ENCODE assay signal across 9 mouse cellular contexts in genomic region chr14:47104246-47105173, GRCm38 (mm10).
DNase-seq lines count a peak whose midpoint lies in the region; ATAC-seq and TF ChIP-seq lines count a peak whose summit lies in the region.
"Had no signal": no experiment of that assay in that cellular context is flagged by ENCODE, and none has a peak within 500 bp of the region (broad histone marks: within the 10 kb centered on the region; RNA-seq: fewer than 3 reads in every experiment).

No protein-coding gene starts in this region.

- DNase-seq in hindbrain, postnatal 0 days (ENCODE audit: low spot score): no peak
- DNase-seq in T-cell, adult 2 months (ENCODE audit: low spot score): peak; percentile 31
- DNase-seq in layer of hippocampus, postnatal 10 days (ENCODE audit: low spot score in 2 of 2): no peak
- DNase-seq in left cerebral cortex, adult 8-10 months (ENCODE audit: low spot score in 2 of 2): no peak

- H3K4me1 ChIP-seq in hindbrain, postnatal 0 days (ENCODE audit: insufficient read depth, low read length): no peaks in the 10 kb centered on the region
- H3K4me1 ChIP-seq in hindbrain, embryonic 16.5 days (ENCODE audit: control insufficient read depth, insufficient read depth, low read depth, low read length): no peaks in the 10 kb centered on the region
- no peaks in the 10 kb centered on the region for H3K4me1 ChIP-seq in intestine, embryonic 16.5 days (ENCODE audit: control insufficient read depth, insufficient read depth, low read length)
- H3K4me1 ChIP-seq in olfactory bulb, adult 2 months (ENCODE audit: control insufficient read depth, insufficient read depth, low read length): peaks cover 4% of the 10 kb centered on the region
- 0 out of 2 replicates have a peak, but pooled peaks cover 5% of the 10 kb centered on the region for H3K4me1 ChIP-seq in forebrain, embryonic 13.5 days
- H3K4me1 ChIP-seq: hindbrain, embryonic 15.5 days had no signal

- 34% methylated on average over 19 of the region's 19 CpGs for WGBS in hindbrain, postnatal 0 days
- 37% methylated on average over 19 of the region's 19 CpGs for WGBS in hindbrain, embryonic 16.5 days
- WGBS in intestine, embryonic 16.5 days: 40% methylated on average over 19 of the region's 19 CpGs
- WGBS in olfactory bulb, adult 2 months: 37% methylated on average over 19 of the region's 19 CpGs
- WGBS in forebrain, embryonic 13.5 days: 37% methylated on average over 19 of the region's 19 CpGs

- no peak for ATAC-seq in hindbrain, postnatal 0 days
- no peak for ATAC-seq in hindbrain, embryonic 16.5 days
- peak; percentile 44; the same call in 1 of the 2 replicates for ATAC-seq in intestine, embryonic 16.5 days
- no peak for ATAC-seq in forebrain, embryonic 13.5 days

- no peaks in the 10 kb centered on the region for H3K27me3 ChIP-seq in hindbrain, postnatal 0 days (ENCODE audit: insufficient read depth, low read length)
- H3K27me3 ChIP-seq in hindbrain, embryonic 16.5 days (replicated peaks; ENCODE audit: control insufficient read depth, insufficient read depth, low read length): no peaks in the 10 kb centered on the region
- H3K27me3 ChIP-seq in intestine, embryonic 16.5 days (replicated peaks; ENCODE audit: control insufficient read depth, insufficient read depth, low read length): no peaks in the 10 kb centered on the region
- no peaks in the 10 kb centered on the region for H3K27me3 ChIP-seq in forebrain, embryonic 13.5 days
- H3K27me3 ChIP-seq: hindbrain, embryonic 15.5 days had no signal

- no peak overlapping the region for H3K27ac ChIP-seq in hindbrain, postnatal 0 days
- H3K27ac ChIP-seq in hindbrain, embryonic 16.5 days (ENCODE audit: low read depth, low read length): no peak overlapping the region
- no peak overlapping the region for H3K27ac ChIP-seq in intestine, embryonic 16.5 days (ENCODE audit: low read length)
- no peak overlapping the region for H3K27ac ChIP-seq in olfactory bulb, adult 2 months (ENCODE audit: insufficient read depth, low read depth, low read length)
- no peak overlapping the region for H3K27ac ChIP-seq in forebrain, embryonic 13.5 days
- H3K27ac ChIP-seq: hindbrain, embryonic 15.5 days had no signal

- H3K4me3 ChIP-seq in hindbrain, postnatal 0 days (ENCODE audit: low read length): no peak overlapping the region
- no peak overlapping the region for H3K4me3 ChIP-seq in hindbrain, embryonic 16.5 days (ENCODE audit: low read length)
- H3K4me3 ChIP-seq in intestine, embryonic 16.5 days (ENCODE audit: low read length): peak overlapping the region; percentile 3; the same call in 1 of the 2 replicates
- peak overlapping the region; percentile 37 for H3K4me3 ChIP-seq in olfactory bulb, adult 2 months (ENCODE audit: insufficient read depth, low read depth, low read length)
- no peak overlapping the region for H3K4me3 ChIP-seq in forebrain, embryonic 13.5 days
- H3K4me3 ChIP-seq: hindbrain, embryonic 15.5 days had no signal

- no peaks in the 10 kb centered on the region for H3K9me3 ChIP-seq in hindbrain, postnatal 0 days (ENCODE audit: low read length)
- H3K9me3 ChIP-seq in hindbrain, embryonic 16.5 days (ENCODE audit: control insufficient read depth, low read length): no peaks in the 10 kb centered on the region
- no peaks in the 10 kb centered on the region for H3K9me3 ChIP-seq in intestine, embryonic 16.5 days (ENCODE audit: control insufficient read depth, low read length)
- no peaks in the 10 kb centered on the region for H3K9me3 ChIP-seq in forebrain, embryonic 13.5 days (replicated peaks)
- H3K9me3 ChIP-seq: hindbrain, embryonic 15.5 days had no signal

- H3K36me3 ChIP-seq in hindbrain, postnatal 0 days (ENCODE audit: insufficient read depth, low read length): no peaks in the 10 kb centered on the region
- 0 out of 2 replicates have a peak, but pooled peaks cover 2% of the 10 kb centered on the region for H3K36me3 ChIP-seq in hindbrain, embryonic 16.5 days (ENCODE audit: control insufficient read depth, insufficient read depth, low read length)
- H3K36me3 ChIP-seq in intestine, embryonic 16.5 days (ENCODE audit: control insufficient read depth, insufficient read depth, low read length): no peaks in the 10 kb centered on the region
- no peaks in the 10 kb centered on the region for H3K36me3 ChIP-seq in forebrain, embryonic 13.5 days (ENCODE audit: poor library complexity, severe bottlenecking)
- H3K36me3 ChIP-seq: hindbrain, embryonic 15.5 days had no signal

- H3K9ac ChIP-seq in hindbrain, postnatal 0 days (replicated peaks; ENCODE audit: low read length): no peak overlapping the region
- no peak overlapping the region for H3K9ac ChIP-seq in hindbrain, embryonic 16.5 days (ENCODE audit: low read depth, low read length)
- H3K9ac ChIP-seq in intestine, embryonic 16.5 days (ENCODE audit: low read depth, low read length): peak overlapping the region; percentile 2; the same call in 1 of the 2 replicates
- H3K9ac ChIP-seq in forebrain, embryonic 13.5 days: no peak overlapping the region
- H3K9ac ChIP-seq: hindbrain, embryonic 15.5 days had no signal

- no peak for TF ChIP-seq CTCF in hindbrain, postnatal 0 days (IDR thresholded peaks at IDR 0.05; ENCODE audit: low read depth)
- TF ChIP-seq CTCF in olfactory bulb, adult 2 months (IDR thresholded peaks at IDR 0.05; ENCODE audit: insufficient read depth, low read depth, low read length): no peak

- peak overlapping the region; percentile 17; the same call in 1 of the 2 replicates for H3K4me2 ChIP-seq in hindbrain, postnatal 0 days (ENCODE audit: low read depth, low read length)
- no peak overlapping the region for H3K4me2 ChIP-seq in hindbrain, embryonic 16.5 days (ENCODE audit: low read length)
- H3K4me2 ChIP-seq in intestine, embryonic 16.5 days (ENCODE audit: low read depth, low read length): peak overlapping the region; percentile 30
- no peak overlapping the region for H3K4me2 ChIP-seq in forebrain, embryonic 13.5 days
- H3K4me2 ChIP-seq: hindbrain, embryonic 15.5 days had no signal

- no peak for TF ChIP-seq POLR2A in olfactory bulb, adult 2 months (IDR thresholded peaks at IDR 0.05; ENCODE audit: insufficient read depth, low read depth, low read length)

Comparison
In these comparisons a context has a peak if more than half of its experiments do, and no peak if none do; other contexts are left out.
1. H3K4me2 ChIP-seq: peak in hindbrain, postnatal 0 days (single experiment) and intestine, embryonic 16.5 days (single experiment); none in hindbrain, embryonic 16.5 days (single experiment) and forebrain, embryonic 13.5 days (single experiment).
2. H3K4me3 ChIP-seq: peak in intestine, embryonic 16.5 days (single experiment) and olfactory bulb, adult 2 months (single experiment); none in hindbrain, postnatal 0 days (single experiment), hindbrain, embryonic 16.5 days (single experiment) and forebrain, embryonic 13.5 days (single experiment).